In genomic region chr3:100685763-100686370, GRCm38 (mm10) we compare ENCODE assay signal across 8 mouse cellular contexts. TPM values are rescaled to one million over a fixed set of nuclear protein-coding genes. Genes with fewer than 3 reads are reported as not detected.
DNase-seq lines count a peak whose midpoint lies in the region.

No protein-coding gene starts in this region.

- WGBS in hindbrain, embryonic 10.5 days = under 1% methylated on average over 68 of the region's 77 CpGs

- H3K27ac ChIP-seq in hindbrain, embryonic 10.5 days = peak overlapping the region; percentile 99

- H3K36me3 ChIP-seq in hindbrain, embryonic 10.5 days = no peaks in the 10 kb centered on the region

- H3K27me3 ChIP-seq in hindbrain, embryonic 10.5 days (ENCODE audit: insufficient read depth, poor library complexity, severe bottlenecking) = no peaks in the 10 kb centered on the region

- peak overlapping the region; percentile 75 for H3K4me3 ChIP-seq in hindbrain, embryonic 10.5 days

- peaks cover 44% of the 10 kb centered on the region for H3K4me1 ChIP-seq in hindbrain, embryonic 10.5 days (replicated peaks)

- peak; percentile 84 for DNase-seq in Muller cell, postnatal 12 days (ENCODE audit: inconsistent ontology term)
- peak; percentile 77 for DNase-seq in cerebellum, adult 8-10 months
- DNase-seq in forelimb bud, embryonic 11.5 days (ENCODE audit: low read depth, low spot score) = peak; percentile 52
- DNase-seq in hindbrain, embryonic 10.5 days (ENCODE audit: low spot score) = peak; percentile 74
- peak; percentile 55 to 82 for DNase-seq in layer of hippocampus, postnatal 25 days (ENCODE audit: extremely low spot score in 1 of 2, low spot score in 1 of 2)
- peak; percentile 80 to 89 for DNase-seq in lung, postnatal 4 days
- DNase-seq in retina, postnatal 1 day = peak; percentile 86
- peak; percentile 83 for DNase-seq in urinary bladder, adult 2 months (ENCODE audit: low spot score)

- no peaks in the 10 kb centered on the region for H3K9me3 ChIP-seq in hindbrain, embryonic 10.5 days

RNA-seq across cellular contexts. Expression of gene Man1a2, which starts 0.6 kb away (rescaled TPM):
- 50.1 and 50.7 TPM in 2 replicates for polyA plus RNA-seq in hindbrain, embryonic 10.5 days (2016; fragmentation: Nextera tagmentation; extraction: Ambion mirVana)
- 100 to 1,000 TPM; 122 to 141 TPM for total RNA-seq in layer of hippocampus, postnatal 25 days (2021)
- 16.6 and 20.7 TPM in 2 replicates for polyA plus RNA-seq in urinary bladder, adult 2 months (2012; rRNA removed)

Comparison
In these comparisons a context has a peak if more than half of its experiments do, and no peak if none do; other contexts are left out.
1. Peak in every context shown above with its lines: DNase-seq, H3K4me3 ChIP-seq and H3K27ac ChIP-seq.